Mouse (Mus musculus): Measurements from ENCODE around the gene Desi2.

GRCm38 (mm10) chr1:178241884-178242508 lies 54.8 kb downstream of the Desi2 start:
- TF ChIP-seq E2F4 (IDR thresholded peaks at IDR 0.05; ENCODE audit: insufficient read depth), result no peak
- no peak for TF ChIP-seq POLR2A (IDR thresholded peaks at IDR 0.05; ENCODE audit: insufficient read length, low read depth)
- TF ChIP-seq TCF3 (IDR thresholded peaks at IDR 0.05; ENCODE audit: insufficient read length, low read depth), result no peak
- no peak for TF ChIP-seq MYOD1 (IDR thresholded peaks at IDR 0.05; ENCODE audit: control insufficient read depth in 1 of 3, insufficient read length in 2 of 3, low read depth in 2 of 3)
